Mouse (Mus musculus) myocyte (in vitro differentiated cells): ENCODE measurements around the gene Zfand6.

Source experiments
- CEBPB ChIP-seq: IDR thresholded peaks from 2 replicates; pipeline ENCODE4 v1.6.1; 2011; ENCODE audit warnings: mild to moderate bottlenecking, moderate library complexity; ENCODE audit not compliant: poor library complexity, insufficient read depth, severe bottlenecking
- MYOG ChIP-seq, 3 experiments: IDR thresholded peaks; one replicate each; pipeline ENCODE4 v1.6.1; 2011; ENCODE audit warnings: control low read depth in 2 of 3, low read depth in 2 of 3, mild to moderate bottlenecking in 2 of 3; ENCODE audit not compliant: insufficient read length in 2 of 3, control insufficient read depth in 1 of 3, insufficient read depth in 1 of 3
- POLR2A ChIP-seq: IDR thresholded peaks from one replicate; pipeline ENCODE4 v1.6.1; 2011; ENCODE audit warnings: low read depth, mild to moderate bottlenecking, control low read depth, moderate library complexity; ENCODE audit not compliant: insufficient read length
- REST ChIP-seq: IDR thresholded peaks from one replicate; pipeline ENCODE4 v1.6.1; 2011; ENCODE audit warnings: mild to moderate bottlenecking, control low read depth, moderate library complexity; ENCODE audit not compliant: insufficient read depth, insufficient read length

- TF ChIP-seq MYOG (IDR thresholded peaks at IDR 0.05; ENCODE audit: control insufficient read depth in 1 of 3, insufficient read depth in 1 of 3, insufficient read length in 2 of 3, low read depth in 2 of 3): no peak
- TF ChIP-seq CEBPB: no peak
- TF ChIP-seq POLR2A: no peak
- no peak for TF ChIP-seq REST
Observed at GRCm38 (mm10) chr7:84736803-84737202, 47.0 kb upstream of the Zfand6 start.
